Mouse (Mus musculus): ENCODE results near the gene Ndfip2. TPM values are rescaled to one million over a fixed set of nuclear protein-coding genes. Genes with fewer than 3 reads are reported as not detected.

Gene Ndfip2
- total and polyA plus RNA-seq, 2 experiments from 2014 or later: 113 to 158 TPM

DNA sequence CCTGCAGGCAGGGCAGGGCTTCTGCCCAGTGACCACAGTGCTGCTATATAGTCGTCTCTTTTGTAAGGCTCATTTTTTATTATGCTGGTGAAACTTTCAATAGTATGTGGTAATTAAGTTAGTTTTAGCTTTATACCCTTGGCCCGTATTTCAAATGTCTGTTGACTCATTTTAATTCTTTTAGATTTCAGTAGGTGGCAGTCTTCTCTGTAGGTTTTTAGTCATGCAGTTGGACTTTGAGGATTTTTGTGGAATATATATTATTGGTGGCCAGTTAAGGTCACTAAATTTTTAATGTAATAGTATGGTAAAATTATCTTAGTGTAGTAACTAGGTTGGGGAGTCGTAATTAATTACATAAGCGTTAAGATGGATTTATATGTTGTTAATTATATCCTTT is 44.3 kb downstream of the Ndfip2 start:
- Histone ChIP-seq H3K4me2 (ENCODE audit: low read depth, low read length, poor library complexity, severe bottlenecking) (no peak overlapping the region), H3K27ac (ENCODE audit: low read depth, low read length) (no peak overlapping the region), H3K4me1 (ENCODE audit: insufficient read depth, low read length) (no peaks in the 10 kb centered on the region), H3K4me3 (ENCODE audit: low read depth, low read length) (no peak overlapping the region), H3K36me3 (ENCODE audit: insufficient read depth, low read length) (peaks cover 2% of the 10 kb centered on the region; the same call in 1 of the 2 replicates), H3K9ac (replicated peaks; ENCODE audit: low read length, poor library complexity, severe bottlenecking) (no peak overlapping the region), H3K9me3 (ENCODE audit: low read length) (no peaks in the 10 kb centered on the region), H3K27me3 (ENCODE audit: insufficient read depth, low read length) (no peaks in the 10 kb centered on the region)
- ATAC-seq (ENCODE audit: low FRiP score) (no peak), DNase-seq (ENCODE audit: low spot score) (no peak)
- peak; percentile 61 for TF ChIP-seq CTCF (IDR thresholded peaks at IDR 0.05)
- WGBS: 64% methylated on average over 4 of the region's 4 CpGs

DNA sequence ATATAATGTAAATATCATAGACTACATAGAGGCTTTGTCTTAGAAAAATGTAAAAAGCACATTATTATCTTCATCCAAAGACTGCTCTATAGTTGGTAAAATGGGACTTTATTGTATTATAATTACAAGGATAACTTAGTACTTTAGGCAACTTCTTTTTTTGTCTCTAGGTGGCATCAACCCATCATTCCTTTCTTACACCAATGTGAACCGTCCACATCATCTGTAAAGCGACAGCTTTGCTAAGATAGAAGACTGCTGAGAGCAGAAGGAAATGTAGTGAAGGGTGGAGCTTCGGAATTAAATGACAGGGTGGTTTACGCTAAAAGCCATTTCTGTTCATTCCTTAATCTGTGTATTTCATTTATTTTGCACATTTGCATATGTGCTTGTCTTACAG is 49.3 kb downstream of the Ndfip2 start:
- H3K9ac ChIP-seq (replicated peaks; ENCODE audit: low read length, poor library complexity, severe bottlenecking): no peak overlapping the region
- DNase-seq (ENCODE audit: low spot score): no peak
- H3K27ac ChIP-seq (ENCODE audit: low read depth, low read length): no peak overlapping the region
- H3K36me3 ChIP-seq (ENCODE audit: insufficient read depth, low read length): no peaks in the 10 kb centered on the region
- TF ChIP-seq CTCF (IDR thresholded peaks at IDR 0.05): peak; percentile 57
- no peak overlapping the region for H3K4me2 ChIP-seq (ENCODE audit: low read depth, low read length, poor library complexity, severe bottlenecking)
- whole genome bisulfite sequencing: 65% methylated on average over 4 of the region's 4 CpGs
- no peaks in the 10 kb centered on the region for H3K4me1 ChIP-seq (ENCODE audit: insufficient read depth, low read length)
- peak; percentile 61; the same call in 1 of the 2 replicates for ATAC-seq (ENCODE audit: low FRiP score)
- H3K4me3 ChIP-seq (ENCODE audit: low read depth, low read length): no peak overlapping the region
- no peaks in the 10 kb centered on the region for H3K9me3 ChIP-seq (ENCODE audit: low read length)
- H3K27me3 ChIP-seq (ENCODE audit: insufficient read depth, low read length): no peaks in the 10 kb centered on the region

DNA sequence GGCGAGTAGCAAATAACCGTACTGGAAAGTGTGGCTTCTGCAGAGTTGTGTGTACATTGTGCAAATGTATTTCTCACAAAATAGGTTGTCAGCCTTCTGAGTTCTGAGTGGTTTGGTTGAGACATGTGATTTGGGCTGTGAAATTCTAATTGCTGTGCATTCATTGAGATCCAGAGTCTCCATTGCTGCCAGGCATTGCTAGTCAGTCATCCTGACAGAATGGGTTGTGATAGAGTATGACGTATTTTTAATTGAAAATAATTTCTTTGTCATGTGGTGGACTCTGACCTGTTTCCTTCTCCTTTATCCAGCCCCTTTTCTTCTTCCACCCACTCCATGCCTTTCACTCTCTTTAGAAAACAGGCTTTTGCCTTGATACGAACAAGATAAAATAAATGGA is 54.0 kb downstream of the Ndfip2 start:
- H3K9ac ChIP-seq (replicated peaks; ENCODE audit: low read length, poor library complexity, severe bottlenecking): no peak overlapping the region
- DNase-seq (ENCODE audit: low spot score) (no peak), ATAC-seq (ENCODE audit: low FRiP score) (no peak)
- H3K27ac ChIP-seq (ENCODE audit: low read depth, low read length): no peak overlapping the region
- no peaks in the 10 kb centered on the region for H3K27me3 ChIP-seq (ENCODE audit: insufficient read depth, low read length)
- H3K4me2 ChIP-seq (ENCODE audit: low read depth, low read length, poor library complexity, severe bottlenecking): no peak overlapping the region
- no peaks in the 10 kb centered on the region for H3K36me3 ChIP-seq (ENCODE audit: insufficient read depth, low read length)
- H3K4me1 ChIP-seq (ENCODE audit: insufficient read depth, low read length): no peaks in the 10 kb centered on the region
- no peaks in the 10 kb centered on the region for H3K9me3 ChIP-seq (ENCODE audit: low read length)
- 84% methylated on average over 4 of the region's 4 CpGs for WGBS
- TF ChIP-seq CTCF (IDR thresholded peaks at IDR 0.05): no peak
- no peak overlapping the region for H3K4me3 ChIP-seq (ENCODE audit: low read depth, low read length)

DNA sequence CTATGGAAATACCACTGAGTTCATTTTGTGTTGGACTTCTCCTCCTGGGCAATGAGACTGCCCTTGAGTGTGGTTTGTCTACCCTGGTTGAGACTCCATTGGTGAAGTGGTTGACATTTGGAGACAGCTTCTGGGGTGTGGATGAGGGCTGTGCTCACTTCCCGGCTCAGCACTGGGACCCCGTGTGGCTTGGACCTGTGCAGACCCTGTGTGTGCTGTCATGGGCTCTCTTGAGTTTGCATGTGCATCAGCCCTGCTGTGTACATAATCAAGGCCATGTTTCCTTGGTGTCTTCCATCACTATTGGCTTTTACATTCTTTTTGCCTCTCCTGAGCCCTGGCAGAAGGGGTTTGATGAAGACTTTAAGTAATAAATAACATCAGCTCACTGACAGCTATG is 54.6 kb downstream of the Ndfip2 start:
- Histone ChIP-seq H3K27ac (ENCODE audit: low read depth, low read length) (no peak overlapping the region), H3K27me3 (ENCODE audit: insufficient read depth, low read length) (no peaks in the 10 kb centered on the region), H3K4me2 (ENCODE audit: low read depth, low read length, poor library complexity, severe bottlenecking) (no peak overlapping the region), H3K36me3 (ENCODE audit: insufficient read depth, low read length) (no peaks in the 10 kb centered on the region), H3K4me1 (ENCODE audit: insufficient read depth, low read length) (no peaks in the 10 kb centered on the region), H3K9ac (replicated peaks; ENCODE audit: low read length, poor library complexity, severe bottlenecking) (no peak overlapping the region), H3K9me3 (ENCODE audit: low read length) (no peaks in the 10 kb centered on the region), H3K4me3 (ENCODE audit: low read depth, low read length) (no peak overlapping the region)
- 94% methylated on average over 2 of the region's 2 CpGs for WGBS
- DNase-seq (ENCODE audit: low spot score) (no peak), ATAC-seq (ENCODE audit: low FRiP score) (0 out of 2 replicates have a peak, but pooled peaks have one; percentile 15)
- TF ChIP-seq CTCF (IDR thresholded peaks at IDR 0.05): no peak

DNA sequence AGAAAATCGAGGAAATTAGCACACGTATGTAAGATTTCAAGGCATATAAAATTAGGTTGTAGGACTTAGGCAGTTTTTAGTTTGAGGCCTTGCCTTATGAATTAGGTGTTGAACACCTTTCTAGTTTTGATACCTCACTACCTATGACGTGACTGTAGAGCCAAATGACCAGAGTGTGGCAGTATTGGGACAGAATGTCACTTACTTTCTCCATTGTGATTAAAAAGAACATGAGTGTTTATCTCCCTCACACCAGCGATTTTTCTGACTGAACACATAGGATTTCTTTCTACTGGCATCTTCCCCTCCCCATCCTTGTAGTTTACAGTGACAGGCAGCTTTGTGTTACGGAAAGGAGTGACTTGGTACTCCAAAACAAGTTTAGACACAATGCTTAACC is 55.5 kb downstream of the Ndfip2 start:
- Histone ChIP-seq H3K9ac (replicated peaks; ENCODE audit: low read length, poor library complexity, severe bottlenecking) (no peak overlapping the region), H3K4me3 (ENCODE audit: low read depth, low read length) (no peak overlapping the region), H3K4me2 (ENCODE audit: low read depth, low read length, poor library complexity, severe bottlenecking) (no peak overlapping the region), H3K27ac (ENCODE audit: low read depth, low read length) (no peak overlapping the region), H3K27me3 (ENCODE audit: insufficient read depth, low read length) (no peaks in the 10 kb centered on the region), H3K9me3 (ENCODE audit: low read length) (no peaks in the 10 kb centered on the region), H3K4me1 (ENCODE audit: insufficient read depth, low read length) (no peaks in the 10 kb centered on the region), H3K36me3 (ENCODE audit: insufficient read depth, low read length) (no peaks in the 10 kb centered on the region)
- DNase-seq (ENCODE audit: low spot score) (peak; percentile 78), ATAC-seq (ENCODE audit: low FRiP score) (peak; percentile 75)
- WGBS: 37% methylated on average over 5 of the region's 5 CpGs
- TF ChIP-seq CTCF (IDR thresholded peaks at IDR 0.05): peak; percentile 81

DNA sequence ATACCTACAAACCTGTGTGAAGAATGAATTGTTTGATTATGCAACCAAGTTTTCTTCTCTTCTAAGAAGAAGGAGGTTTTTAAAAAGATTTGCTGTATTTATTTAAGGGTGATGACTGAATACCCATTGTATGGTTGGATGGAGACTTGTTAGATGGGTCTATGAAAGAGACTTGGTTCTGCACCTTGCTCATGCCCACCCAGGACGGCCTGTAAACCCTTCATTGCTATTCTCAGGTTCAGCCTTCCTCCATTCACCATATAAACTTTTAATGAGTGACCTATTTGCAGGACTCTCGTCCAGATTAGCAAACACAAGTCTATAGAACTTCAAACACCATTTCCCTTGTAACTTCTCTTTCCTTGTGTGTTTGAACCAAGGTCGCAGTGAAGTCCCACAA is 63.3 kb downstream of the Ndfip2 start:
- no peak for TF ChIP-seq CTCF (IDR thresholded peaks at IDR 0.05)
- no peak for DNase-seq (ENCODE audit: low spot score)
- H3K36me3 ChIP-seq (ENCODE audit: insufficient read depth, low read length): no peaks in the 10 kb centered on the region

More for the DNA sequence above, 63.3 kb downstream of the Ndfip2 start:
- ATAC-seq (ENCODE audit: low FRiP score): no peak
- Histone ChIP-seq H3K4me2 (ENCODE audit: low read depth, low read length, poor library complexity, severe bottlenecking) (no peak overlapping the region), H3K4me3 (ENCODE audit: low read depth, low read length) (no peak overlapping the region), H3K4me1 (ENCODE audit: insufficient read depth, low read length) (no peaks in the 10 kb centered on the region), H3K9ac (replicated peaks; ENCODE audit: low read length, poor library complexity, severe bottlenecking) (no peak overlapping the region), H3K9me3 (ENCODE audit: low read length) (no peaks in the 10 kb centered on the region), H3K27ac (ENCODE audit: low read depth, low read length) (no peak overlapping the region), H3K27me3 (ENCODE audit: insufficient read depth, low read length) (no peaks in the 10 kb centered on the region)
- 91% methylated on average over 3 of the region's 3 CpGs for WGBS

Measured in midbrain, postnatal 0 days (tissue).